Mouse (Mus musculus): ENCODE results near the gene Klhl6. TPM values are rescaled to one million over a fixed set of nuclear protein-coding genes. Genes with fewer than 3 reads are reported as not detected.

Gene Klhl6
- polyA plus RNA-seq, 1 experiment, result 3.7 TPM

DNA sequence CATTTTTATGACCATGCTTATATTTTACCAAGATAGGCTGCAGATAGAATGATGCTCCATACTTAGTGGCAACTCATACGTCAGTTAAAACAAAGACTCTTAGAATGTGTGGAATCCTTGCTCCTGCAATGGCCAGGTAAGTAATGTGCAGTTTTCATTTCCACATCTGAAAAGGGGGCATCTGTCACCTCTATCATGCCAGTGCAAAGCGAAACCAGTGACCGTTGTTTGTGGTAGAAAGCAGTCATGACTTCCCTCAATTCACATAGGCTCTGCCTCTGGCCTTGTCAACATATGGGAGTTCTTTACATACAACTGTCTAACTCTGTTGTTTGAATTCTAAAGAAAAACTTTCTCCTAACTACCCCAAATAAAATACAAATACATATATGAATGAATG, 1.8 kb downstream of the Klhl6 start:
- H3K27ac ChIP-seq (replicated peaks; ENCODE audit: low read depth, low read length), result no peak overlapping the region
- H3K4me3 ChIP-seq (ENCODE audit: insufficient read depth, low read depth, low read length), result no peak overlapping the region
- H3K4me1 ChIP-seq (ENCODE audit: control insufficient read depth, insufficient read depth, insufficient read length, low read length), result peaks cover 5% of the 10 kb centered on the region; the same call in 1 of the 2 replicates

DNA sequence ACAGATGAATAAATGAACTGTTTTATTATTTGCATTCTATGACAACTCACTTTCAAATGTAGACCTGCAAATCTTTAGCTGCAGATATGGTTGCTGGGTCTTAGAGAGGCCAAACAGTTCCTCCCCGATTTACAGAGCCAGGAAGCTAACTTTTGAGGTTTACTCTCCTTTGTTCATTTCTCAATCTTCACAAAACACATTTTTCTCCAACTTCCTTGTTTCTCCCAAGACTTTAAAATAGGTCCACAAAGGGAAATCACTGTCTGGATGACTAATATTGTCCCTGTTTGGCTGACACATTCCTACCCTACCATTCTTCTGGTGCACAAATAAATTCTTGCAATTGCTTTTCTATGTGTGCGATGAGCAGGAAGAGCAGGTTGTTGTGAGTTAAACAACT, 3.1 kb downstream of the Klhl6 start:
- H3K4me1 ChIP-seq (ENCODE audit: control insufficient read depth, insufficient read depth, insufficient read length, low read length), result peaks cover 5% of the 10 kb centered on the region; the same call in 1 of the 2 replicates
- 0 out of 2 replicates have a peak overlapping the region, but pooled peaks have one; percentile 3 for H3K27ac ChIP-seq (replicated peaks; ENCODE audit: low read depth, low read length)
- H3K4me3 ChIP-seq (ENCODE audit: insufficient read depth, low read depth, low read length), result no peak overlapping the region

DNA sequence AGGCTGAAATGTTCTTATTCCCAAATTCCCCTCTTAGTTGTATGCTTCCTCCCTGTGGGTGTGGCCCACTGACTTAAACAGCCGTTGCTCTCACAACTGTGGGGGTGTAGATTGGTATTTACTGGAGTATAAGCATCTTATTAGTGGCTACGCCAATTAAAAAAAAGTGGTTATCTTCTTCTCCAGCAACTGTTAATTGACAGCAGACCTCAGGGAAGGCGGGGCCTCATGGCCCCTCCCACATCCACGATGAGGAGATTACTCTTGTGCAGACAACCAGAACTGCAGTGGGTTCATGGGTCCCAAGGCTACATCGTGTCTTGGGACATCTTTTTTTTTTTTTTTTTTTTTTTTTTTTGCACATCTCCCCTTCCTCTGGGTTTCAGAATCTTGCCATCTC, 5.6 kb downstream of the Klhl6 start:
- peaks cover 6% of the 10 kb centered on the region; the same call in 1 of the 2 replicates for H3K4me1 ChIP-seq (ENCODE audit: control insufficient read depth, insufficient read depth, insufficient read length, low read length)
- no peak overlapping the region for H3K4me3 ChIP-seq (ENCODE audit: insufficient read depth, low read depth, low read length)
- H3K27ac ChIP-seq (replicated peaks; ENCODE audit: low read depth, low read length), result no peak overlapping the region

DNA sequence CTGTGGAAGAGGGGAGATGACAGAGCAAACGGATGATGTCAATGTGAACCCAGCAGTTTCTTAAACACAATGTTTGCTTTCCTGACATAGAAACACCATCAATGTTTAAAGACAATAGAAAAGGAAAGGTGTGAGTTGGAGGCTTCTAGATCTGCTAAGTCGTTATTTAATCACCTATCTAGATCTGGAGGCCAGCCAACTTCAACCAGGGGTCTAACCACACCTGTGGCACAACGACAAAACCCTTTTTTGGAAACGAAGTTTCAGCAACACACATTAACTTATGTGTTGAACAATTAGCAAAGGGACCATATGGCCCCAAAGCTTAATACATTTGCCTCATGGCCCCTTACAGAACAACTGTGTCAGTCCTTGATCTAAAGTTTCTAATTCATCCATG, 6.0 kb downstream of the Klhl6 start:
- no peak overlapping the region for H3K4me3 ChIP-seq (ENCODE audit: insufficient read depth, low read depth, low read length)
- no peak overlapping the region for H3K27ac ChIP-seq (replicated peaks; ENCODE audit: low read depth, low read length)

DNA sequence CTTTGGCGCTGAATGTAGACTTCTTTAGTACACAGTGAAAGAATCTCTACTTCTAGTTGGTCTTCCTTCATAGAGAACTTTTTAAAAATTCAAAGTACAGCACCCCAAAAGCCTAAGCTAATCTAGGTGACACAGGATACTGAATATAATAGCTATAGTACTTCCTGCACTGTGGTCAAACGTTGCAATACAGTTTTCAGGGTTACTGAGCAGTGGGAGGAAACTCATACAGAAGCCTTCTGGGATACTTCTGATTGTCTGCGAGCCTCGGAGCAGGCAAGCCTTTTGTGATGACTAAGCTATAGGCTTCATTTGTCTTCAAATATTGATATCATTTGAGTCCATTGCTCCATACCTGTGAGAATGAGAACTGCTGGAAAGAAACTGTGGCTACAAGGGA, 7.4 kb downstream of the Klhl6 start:
- Histone ChIP-seq H3K4me1 (ENCODE audit: control insufficient read depth, insufficient read depth, insufficient read length, low read length) (peaks cover 5% of the 10 kb centered on the region; the same call in 1 of the 2 replicates), H3K4me3 (ENCODE audit: insufficient read depth, low read depth, low read length) (no peak overlapping the region)

More for the DNA sequence above, 6.0 kb downstream of the Klhl6 start:
- H3K4me1 ChIP-seq (ENCODE audit: control insufficient read depth, insufficient read depth, insufficient read length, low read length), result peaks cover 6% of the 10 kb centered on the region; the same call in 1 of the 2 replicates

DNA sequence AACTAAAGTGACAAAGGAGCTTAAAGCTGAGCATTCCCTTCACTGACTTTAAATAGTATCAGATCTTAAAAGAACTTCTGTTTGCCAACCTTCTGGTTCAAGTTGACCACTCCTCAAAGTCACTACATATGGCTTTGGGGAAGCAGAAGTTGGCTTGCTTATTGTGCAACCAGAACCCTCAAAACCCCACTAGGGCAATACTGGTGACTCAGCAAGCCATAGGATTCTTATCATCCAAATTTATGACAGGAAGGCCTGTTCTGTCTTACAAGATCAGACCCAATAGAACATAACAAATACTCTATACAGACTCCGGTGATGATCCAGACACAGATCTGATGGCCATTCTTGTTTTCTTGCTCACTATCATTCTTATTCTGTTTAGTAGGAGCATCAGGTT, 9.4 kb downstream of the Klhl6 start:
- no peak overlapping the region for H3K27ac ChIP-seq (replicated peaks; ENCODE audit: low read depth, low read length)

More for the DNA sequence above, 7.4 kb downstream of the Klhl6 start:
- H3K27ac ChIP-seq (replicated peaks; ENCODE audit: low read depth, low read length), result no peak overlapping the region

DNA sequence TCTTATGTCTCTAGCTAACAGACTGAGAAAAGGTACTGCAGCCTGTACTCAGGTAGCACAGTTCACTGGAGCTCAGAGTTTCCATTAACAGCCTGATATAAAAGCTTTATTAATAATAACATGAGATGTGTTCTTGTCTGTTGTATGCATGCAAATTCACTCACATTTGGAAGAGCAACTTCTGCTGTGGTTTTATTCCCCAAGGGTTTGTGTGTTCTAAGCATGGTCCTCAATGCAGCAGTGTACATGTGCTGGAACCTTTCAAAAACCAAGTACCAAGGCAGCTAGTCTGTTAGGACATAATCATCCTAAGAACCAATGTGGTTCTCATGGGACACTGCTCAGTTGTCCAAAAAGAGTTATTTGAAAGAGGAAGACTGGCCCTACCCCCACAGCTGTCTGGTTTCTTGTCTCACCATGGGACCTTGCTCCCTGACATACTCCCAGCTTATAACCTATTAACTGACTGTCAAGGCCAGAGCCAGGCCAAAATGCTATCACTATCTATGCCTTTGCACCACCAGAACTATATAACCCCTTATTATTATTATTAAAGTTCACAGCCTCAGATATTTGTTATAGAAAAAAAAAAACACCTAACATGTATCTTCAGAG, 10.0 kb downstream of the Klhl6 start:
- H3K4me1 ChIP-seq (ENCODE audit: control insufficient read depth, insufficient read depth, insufficient read length, low read length), result peaks cover 4% of the 10 kb centered on the region; the same call in 1 of the 2 replicates
- H3K27ac ChIP-seq (replicated peaks; ENCODE audit: low read depth, low read length), result no peak overlapping the region
- H3K4me3 ChIP-seq (ENCODE audit: insufficient read depth, low read depth, low read length), result no peak overlapping the region

More for the DNA sequence above, 9.4 kb downstream of the Klhl6 start:
- peaks cover 4% of the 10 kb centered on the region; the same call in 1 of the 2 replicates for H3K4me1 ChIP-seq (ENCODE audit: control insufficient read depth, insufficient read depth, insufficient read length, low read length)
- H3K4me3 ChIP-seq (ENCODE audit: insufficient read depth, low read depth, low read length), result no peak overlapping the region

DNA sequence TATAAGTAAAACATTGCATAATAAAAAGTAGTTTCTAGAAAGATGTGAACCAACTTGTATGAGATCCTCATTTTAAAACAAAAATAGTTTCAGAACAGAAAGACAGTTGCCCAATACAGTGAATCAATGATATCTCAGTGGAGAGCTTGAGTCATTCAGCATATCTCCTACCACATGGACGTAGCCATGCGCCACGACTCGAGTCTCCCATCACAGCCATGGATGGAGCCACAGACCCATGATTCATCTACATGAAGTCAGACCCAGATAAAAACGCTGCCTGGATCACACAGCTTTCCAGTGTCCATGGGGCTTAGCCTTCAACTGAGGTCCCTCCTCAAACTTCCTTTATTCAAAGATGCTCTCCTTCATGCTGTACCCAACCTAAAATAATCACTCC, 13.3 kb downstream of the Klhl6 start:
- H3K27ac ChIP-seq (replicated peaks; ENCODE audit: low read depth, low read length), result no peak overlapping the region
- H3K4me3 ChIP-seq (ENCODE audit: insufficient read depth, low read depth, low read length), result no peak overlapping the region
- peaks cover 2% of the 10 kb centered on the region for H3K4me1 ChIP-seq (ENCODE audit: control insufficient read depth, insufficient read depth, insufficient read length, low read length)

DNA sequence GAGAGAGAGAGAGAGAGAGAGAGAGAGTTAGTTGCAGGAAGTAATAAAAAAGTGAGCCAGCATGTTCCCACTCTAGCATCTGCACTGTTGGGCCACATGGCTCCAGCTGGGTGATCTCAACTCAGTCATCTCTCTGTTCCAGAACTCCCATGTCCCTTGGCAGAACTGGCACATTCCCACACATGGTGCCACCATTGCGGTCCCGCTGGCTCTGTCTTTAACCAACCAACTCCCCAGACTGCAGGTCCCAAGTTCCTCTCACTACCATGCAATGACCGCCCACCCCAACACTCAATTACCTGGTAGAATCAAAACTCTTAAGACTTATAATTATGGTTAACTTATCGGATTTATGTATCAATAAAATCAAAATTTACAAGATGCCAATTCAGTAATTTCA, 14.2 kb downstream of the Klhl6 start:
- no peak overlapping the region for H3K4me3 ChIP-seq (ENCODE audit: insufficient read depth, low read depth, low read length)
- H3K4me1 ChIP-seq (ENCODE audit: control insufficient read depth, insufficient read depth, insufficient read length, low read length), result peaks cover 2% of the 10 kb centered on the region
- no peak overlapping the region for H3K27ac ChIP-seq (replicated peaks; ENCODE audit: low read depth, low read length)

DNA sequence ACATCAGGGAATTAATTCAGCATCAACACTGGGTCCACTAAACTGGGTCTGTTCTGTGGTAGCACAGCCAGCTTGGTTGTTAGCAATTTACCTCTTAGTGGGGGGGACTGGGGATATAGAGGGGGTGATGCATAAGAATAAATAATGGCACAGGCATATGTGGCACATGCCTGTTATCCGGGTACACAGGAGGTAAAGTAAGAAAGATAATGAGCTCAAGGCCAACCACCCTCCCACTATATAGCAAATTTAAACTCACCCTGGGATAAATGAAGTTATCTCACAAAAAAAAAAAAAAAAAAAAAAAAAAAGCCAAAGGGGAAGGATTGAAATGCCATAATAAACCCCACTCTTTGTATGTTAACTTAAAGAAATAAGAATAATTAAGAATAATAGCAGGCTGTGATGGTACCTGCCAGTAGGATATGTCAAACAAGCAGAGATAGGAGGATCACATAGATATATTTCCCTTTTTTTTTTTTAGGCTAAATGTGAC, 14.9 kb downstream of the Klhl6 start:
- Histone ChIP-seq H3K4me3 (ENCODE audit: insufficient read depth, low read depth, low read length) (no peak overlapping the region), H3K4me1 (ENCODE audit: control insufficient read depth, insufficient read depth, insufficient read length, low read length) (peaks cover 1% of the 10 kb centered on the region), H3K27ac (replicated peaks; ENCODE audit: low read depth, low read length) (no peak overlapping the region)

DNA sequence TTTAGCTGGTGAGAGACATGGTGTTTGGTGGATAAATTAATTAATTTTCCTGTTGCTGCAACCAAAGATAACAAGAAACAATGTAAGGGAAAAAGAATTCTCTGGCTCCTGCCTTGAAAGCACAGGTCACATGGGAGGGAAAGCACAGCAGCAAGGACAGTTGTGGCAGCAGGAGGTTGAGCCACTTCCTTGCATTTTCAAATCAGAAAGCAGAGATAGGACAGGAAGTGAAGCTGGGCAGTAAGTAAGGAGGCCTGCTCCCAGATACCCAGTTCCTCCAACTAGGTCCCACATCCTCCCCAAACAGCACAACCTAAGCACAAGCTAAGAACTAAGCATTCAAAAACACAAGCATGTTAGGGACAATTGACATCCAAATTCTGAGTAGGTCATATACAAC, 15.9 kb downstream of the Klhl6 start:
- Histone ChIP-seq H3K4me1 (ENCODE audit: control insufficient read depth, insufficient read depth, insufficient read length, low read length) (no peaks in the 10 kb centered on the region; the same call in 1 of the 2 replicates), H3K27ac (replicated peaks; ENCODE audit: low read depth, low read length) (no peak overlapping the region), H3K4me3 (ENCODE audit: insufficient read depth, low read depth, low read length) (no peak overlapping the region)

DNA sequence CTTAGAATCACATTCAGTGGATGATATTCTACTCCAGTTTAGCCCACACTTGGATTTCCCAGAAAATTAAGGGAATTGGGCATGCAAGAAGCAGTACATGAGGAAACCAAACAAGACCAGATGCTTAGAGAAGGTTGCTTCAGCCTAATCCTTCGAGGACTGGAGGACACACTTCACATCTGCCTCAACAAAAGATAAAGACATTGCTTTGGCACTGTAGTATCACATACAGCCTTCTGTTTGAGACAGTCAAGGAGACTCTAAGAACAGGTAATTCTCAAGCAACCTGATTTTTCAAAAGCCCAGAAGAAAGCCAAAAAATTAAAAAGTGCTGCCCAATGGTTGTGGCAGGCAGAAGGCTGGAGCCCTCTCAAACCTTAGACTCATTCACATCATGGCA, 16.4 kb downstream of the Klhl6 start:
- Histone ChIP-seq H3K4me3 (ENCODE audit: insufficient read depth, low read depth, low read length) (no peak overlapping the region), H3K4me1 (ENCODE audit: control insufficient read depth, insufficient read depth, insufficient read length, low read length) (no peaks in the 10 kb centered on the region; the same call in 1 of the 2 replicates), H3K27ac (replicated peaks; ENCODE audit: low read depth, low read length) (no peak overlapping the region; the same call in 1 of the 2 replicates)

DNA sequence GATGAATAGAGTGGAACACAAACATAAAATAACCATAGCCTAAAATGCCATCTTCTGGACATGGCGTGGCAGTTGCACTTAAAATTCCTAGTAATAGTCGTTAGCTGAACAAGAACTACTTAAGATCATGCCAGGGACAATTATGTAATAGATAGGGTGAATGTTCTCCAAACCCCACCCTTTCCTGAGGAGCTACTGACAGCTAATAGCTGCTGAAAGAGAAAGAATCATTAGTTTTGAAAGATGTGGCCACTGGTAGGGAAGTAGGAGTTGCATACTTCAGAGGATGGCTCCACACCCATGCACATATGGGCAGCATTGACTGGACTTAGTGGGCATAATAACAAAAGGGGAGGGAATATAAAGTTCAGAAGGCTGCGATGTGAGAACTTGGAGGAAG, 19.9 kb downstream of the Klhl6 start:
- no peak overlapping the region for H3K27ac ChIP-seq (replicated peaks; ENCODE audit: low read depth, low read length)
- H3K4me1 ChIP-seq (ENCODE audit: control insufficient read depth, insufficient read depth, insufficient read length, low read length), result no peaks in the 10 kb centered on the region; the same call in 1 of the 2 replicates

DNA sequence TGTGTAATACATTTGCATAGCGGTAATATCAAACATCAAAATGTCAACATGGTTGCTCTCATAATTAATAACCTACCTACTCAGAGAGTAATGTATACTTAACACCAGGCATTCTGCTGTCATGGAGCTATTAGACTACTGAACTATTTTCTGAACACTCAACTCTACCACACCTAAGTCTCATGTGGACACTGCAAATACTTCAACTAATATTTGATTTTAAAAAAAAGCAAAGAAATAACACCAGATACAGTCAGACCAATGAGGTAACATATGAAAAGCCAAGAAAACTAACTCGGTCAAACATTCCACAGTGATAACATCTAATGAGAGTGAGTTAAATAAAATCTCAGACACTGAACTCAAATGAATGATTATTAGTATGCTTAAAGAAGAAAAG, 21.8 kb downstream of the Klhl6 start:
- H3K4me3 ChIP-seq (ENCODE audit: insufficient read depth, low read depth, low read length), result no peak overlapping the region
- no peaks in the 10 kb centered on the region; the same call in 1 of the 2 replicates for H3K4me1 ChIP-seq (ENCODE audit: control insufficient read depth, insufficient read depth, insufficient read length, low read length)
- no peak overlapping the region for H3K27ac ChIP-seq (replicated peaks; ENCODE audit: low read depth, low read length)

More for the DNA sequence above, 19.9 kb downstream of the Klhl6 start:
- no peak overlapping the region for H3K4me3 ChIP-seq (ENCODE audit: insufficient read depth, low read depth, low read length)

DNA sequence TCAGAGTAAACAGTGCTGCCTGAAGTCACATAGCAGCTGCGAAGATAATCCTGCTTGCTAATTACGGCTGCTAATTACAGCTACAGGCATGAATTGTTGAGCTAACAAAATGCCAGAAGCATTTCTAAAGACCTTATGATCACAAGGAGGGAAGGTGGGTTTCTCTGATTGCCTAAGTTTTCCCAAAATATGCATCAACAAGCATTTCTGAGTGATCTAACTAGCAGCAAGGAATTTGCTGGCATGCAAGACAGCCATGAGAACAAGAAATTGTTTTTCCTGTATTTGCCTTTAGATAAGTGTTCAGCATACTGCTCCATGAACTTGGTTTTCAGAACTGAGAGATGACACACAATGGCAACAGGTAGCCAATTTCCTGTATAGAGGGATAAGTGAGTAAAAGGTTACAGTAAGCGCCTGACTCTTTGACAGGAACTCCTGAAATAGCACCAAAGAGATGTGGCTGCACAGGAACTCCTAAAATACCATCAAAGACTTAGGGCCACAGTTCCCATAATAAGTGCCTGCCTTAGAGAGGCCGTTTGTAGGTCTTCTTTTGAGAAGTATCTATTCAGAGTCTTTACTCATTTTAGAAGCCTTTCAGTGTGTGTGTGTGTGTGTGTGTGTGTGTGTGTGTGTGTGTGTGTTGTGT, 22.3 kb downstream of the Klhl6 start:
- peak overlapping the region; percentile 41 for H3K27ac ChIP-seq (replicated peaks; ENCODE audit: low read depth, low read length)
- no peak overlapping the region for H3K4me3 ChIP-seq (ENCODE audit: insufficient read depth, low read depth, low read length)
- no peaks in the 10 kb centered on the region; the same call in 1 of the 2 replicates for H3K4me1 ChIP-seq (ENCODE audit: control insufficient read depth, insufficient read depth, insufficient read length, low read length)
